Mouse (Mus musculus): ENCODE measurements at regions not wholly inside any gene's neighbourhood (a gene's known extent, or its start where the extent isn't known, plus 50 kb on each side); places are given as distances from the start of the nearest gene placed in this dataset.

DNA sequence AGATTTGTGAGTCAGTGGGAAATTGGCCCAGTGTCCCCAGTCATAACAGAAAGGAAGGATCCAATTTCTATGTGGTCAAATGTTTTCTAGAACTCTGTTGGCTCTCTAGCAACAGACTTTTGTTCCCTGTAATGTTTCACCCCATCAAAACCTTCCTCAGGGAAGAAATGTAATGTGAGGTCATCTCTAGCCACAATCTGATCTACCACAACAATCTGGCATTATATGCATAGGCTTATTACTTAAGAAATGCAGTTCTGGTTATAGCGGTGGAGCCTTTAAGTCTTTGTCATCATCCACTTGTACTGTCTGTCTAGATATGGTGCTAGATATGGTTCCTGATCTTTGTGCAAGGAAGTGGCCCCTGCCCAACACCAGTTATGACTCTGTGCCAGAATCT lies 178.4 kb upstream of the Pdzrn3 start:
- DNase-seq = no peak

DNA sequence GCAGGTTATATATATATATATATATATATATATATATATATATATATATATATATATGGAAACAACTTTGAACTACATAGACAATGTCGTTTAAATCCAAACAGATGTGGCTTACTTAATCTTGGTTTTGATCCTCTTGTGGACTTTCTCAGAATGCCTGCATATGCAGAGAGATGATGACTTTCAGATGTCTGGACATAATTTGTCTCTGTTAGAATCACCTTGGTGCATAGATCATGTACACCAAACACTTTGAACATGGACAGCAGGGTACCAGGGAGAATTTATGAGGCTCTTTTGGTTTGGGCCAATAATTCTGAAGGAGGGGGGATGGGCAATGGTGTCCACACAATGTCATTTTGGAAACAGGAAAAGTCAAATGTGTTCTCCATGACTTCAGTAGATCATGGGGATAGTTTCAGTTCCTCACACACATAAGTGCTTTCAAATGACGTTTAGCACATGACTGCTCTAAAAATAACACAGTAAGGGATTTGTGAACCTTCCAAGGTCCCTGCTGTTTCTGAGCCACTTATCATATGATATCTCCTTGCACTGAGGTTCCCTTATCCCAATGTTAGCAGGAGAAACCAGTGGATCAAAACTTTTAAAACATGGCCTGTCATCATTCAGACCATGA lies 177.4 kb upstream of the Pdzrn3 start:
- DNase-seq = no peak

DNA sequence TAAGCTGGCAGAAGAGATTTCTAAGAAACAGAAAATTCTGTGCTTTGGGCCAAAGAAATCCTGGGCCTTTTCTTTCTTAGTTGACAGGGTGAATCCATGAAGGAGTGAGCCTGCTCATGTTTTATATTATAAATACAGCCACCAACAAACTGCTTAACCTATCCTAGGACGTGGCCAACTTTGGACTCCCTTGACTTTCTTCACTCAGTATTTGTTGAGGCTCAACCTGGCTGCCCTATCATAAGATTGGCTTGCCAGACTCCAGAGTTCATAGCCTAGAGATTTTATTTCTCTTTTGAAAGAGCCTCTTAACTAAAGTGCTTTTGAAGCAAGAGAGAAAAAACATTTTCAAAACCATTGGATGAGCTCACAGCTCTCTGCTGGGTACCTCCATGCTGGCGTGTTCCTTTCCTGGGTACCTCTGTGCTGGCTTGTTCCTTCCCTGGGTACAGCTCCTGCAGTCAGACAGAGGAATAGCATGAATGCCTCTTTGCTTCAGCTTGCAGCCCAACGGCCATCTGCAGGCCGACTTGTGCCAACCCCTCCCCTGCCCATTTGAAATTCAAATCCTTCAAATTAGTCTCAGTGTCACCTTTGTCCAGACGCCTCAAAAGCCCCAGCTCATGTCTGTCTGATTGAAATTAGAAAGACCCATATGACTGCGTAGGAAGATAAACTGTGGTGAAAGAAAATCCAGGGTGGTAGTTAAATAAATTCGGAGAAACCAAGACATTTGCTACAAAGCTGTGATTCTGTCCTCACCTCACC lies 173.0 kb upstream of the Pdzrn3 start:
- peak; percentile 62 for DNase-seq

DNA sequence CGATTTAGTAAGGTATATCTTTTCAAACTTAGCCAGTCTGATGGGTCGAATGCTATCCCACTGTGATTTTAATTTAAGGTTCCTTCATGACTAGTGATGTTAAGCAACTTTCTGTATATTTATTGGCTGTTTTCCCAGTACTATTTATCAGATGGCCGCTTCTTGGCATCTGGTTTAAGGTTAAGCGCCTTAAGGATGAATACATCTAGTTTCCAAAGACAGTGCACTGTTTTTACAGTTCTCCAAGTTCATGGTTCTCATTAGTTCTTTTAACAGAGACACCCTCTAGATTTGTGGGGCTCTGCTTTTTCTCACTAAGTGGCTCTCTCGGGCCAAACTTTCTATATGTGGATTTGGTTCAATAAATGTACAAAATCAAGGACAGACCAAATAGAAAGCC lies 159.9 kb upstream of the Pdzrn3 start:
- DNase-seq = no peak

DNA sequence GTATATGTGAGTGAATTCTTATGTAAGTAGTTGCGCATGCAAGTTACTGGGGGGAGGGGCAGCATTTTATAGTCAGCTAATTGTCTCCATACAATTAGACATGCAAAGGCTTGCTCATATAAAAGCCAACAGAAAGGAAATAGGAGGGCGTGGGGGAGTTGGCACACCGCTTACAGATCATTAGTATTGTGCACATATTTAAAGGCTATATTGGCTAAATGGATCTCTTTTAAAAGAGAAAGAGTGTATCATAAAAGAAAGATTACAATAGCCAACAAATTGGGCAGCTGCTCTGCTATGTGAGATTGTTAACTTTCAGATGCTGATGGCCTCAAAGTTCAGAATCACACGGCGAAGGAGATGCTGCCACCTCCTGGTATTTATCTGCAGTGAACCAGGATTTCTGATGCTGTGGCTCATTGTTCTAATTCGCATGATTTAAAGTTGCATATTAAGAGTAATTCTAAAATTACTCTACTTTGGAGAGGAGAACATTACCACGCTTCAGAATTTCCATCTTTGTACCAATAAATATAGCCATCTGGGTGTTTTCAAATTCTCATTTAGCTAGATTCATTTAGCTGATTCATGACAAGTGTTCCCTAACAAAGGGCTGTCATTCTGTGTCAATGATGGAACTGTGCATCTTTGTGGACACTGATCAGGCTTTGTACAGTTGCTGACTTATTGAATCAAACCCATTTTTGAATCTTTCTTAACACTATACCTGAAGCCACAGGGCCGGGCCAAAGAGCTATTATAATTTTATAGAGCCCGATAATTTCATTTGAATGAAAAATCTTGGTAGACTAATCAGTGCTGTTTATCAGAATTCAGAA lies 156.7 kb upstream of the Pdzrn3 start:
- DNase-seq = peak; percentile 35

DNA sequence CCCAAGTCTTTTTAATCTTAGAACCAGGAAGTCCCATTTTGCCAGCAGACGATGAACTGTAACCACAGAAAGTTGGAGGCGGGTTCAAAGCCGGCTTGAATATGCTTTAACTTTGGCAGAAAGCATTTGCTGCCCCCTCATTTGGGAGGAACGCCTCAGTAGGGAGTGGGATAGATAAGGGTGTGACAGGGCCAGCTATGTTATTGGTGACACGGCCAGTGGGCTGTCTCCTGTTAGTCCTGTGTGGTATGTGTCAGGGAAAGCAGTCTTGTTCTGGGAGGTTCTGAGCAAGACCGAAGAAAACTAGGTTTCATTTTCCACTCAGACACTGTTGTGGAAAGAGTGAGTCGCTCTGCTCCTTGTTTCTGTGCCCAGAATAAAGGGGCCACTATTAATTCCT lies 154.7 kb upstream of the Pdzrn3 start:
- DNase-seq = no peak

DNA sequence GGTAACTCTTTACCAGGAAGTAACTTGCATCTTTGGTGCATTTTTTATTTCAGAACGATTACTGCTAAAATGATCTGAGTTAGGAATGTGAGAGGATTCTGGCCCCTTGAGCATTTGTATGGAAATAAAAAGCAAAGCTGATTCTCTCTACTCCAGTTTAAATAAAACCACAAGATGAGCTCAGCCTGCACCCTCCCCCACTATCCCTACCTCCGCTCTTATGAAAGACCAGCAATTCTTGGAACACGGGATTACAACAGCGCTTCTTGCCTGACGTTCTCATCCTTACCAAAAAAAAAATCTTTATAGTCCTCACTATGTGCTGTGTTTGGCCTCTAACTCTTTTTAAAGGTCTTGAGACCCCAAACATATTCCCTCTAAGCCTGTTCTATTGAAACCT lies 154.2 kb upstream of the Pdzrn3 start:
- DNase-seq = no peak

DNA sequence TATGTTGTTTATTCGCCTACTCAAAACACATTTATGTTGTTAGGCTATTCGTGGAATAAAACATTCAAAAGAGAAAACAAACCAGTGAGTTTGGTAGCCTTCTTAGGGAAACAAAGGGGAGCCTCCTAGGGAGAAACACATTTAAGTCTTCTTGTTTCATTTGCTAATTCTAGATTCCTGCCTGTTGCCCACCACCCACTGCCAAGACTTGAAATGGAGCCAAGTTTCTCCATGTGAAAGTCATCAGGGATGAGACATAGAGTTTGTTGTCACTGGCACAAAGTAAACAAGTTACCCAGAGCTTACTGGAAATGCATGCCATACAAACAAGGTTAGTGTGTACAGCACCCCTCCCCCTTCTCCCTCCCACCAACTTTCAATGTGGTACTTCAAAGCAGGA lies 147.4 kb upstream of the Pdzrn3 start:
- no peak for DNase-seq

DNA sequence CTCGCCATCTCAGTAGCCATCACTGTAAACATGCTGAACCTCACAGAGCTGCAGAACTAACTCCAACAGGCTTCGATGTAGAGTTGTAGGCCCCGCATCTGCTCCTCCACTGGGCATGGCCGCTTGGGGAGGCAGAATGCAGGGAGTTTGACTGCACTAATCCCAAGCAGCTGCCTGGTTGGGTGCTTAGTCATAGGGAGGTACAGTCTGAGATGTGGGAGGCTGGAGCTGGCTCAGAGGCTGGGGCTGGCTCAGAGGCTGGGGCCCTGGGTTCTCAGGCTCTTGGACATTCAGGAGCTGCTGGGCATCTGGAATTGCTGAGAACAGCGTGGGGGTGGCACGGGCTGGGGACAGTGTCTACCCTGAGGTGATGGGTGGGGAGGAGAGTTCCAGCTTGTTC lies 143.6 kb upstream of the Pdzrn3 start:
- DNase-seq = peak; percentile 14

DNA sequence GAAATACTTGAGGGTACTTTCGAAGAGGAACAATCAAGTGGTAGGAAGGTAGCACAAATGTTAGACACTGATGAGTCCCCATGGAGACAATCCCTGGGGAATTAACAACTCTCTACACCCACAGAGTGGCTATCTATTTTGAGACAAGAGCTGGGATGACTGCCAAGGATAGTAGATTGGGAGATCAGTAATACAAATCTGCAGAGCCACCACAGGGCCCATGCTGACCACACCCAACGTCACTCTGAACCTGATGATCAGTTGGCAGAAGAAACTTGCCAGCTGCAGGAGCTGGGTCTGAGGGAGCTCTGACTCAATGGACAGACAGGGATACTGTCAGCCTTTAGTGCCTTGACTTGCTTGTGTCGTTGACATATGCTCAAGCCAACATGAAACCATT lies 143.1 kb upstream of the Pdzrn3 start:
- DNase-seq = peak; percentile 22

DNA sequence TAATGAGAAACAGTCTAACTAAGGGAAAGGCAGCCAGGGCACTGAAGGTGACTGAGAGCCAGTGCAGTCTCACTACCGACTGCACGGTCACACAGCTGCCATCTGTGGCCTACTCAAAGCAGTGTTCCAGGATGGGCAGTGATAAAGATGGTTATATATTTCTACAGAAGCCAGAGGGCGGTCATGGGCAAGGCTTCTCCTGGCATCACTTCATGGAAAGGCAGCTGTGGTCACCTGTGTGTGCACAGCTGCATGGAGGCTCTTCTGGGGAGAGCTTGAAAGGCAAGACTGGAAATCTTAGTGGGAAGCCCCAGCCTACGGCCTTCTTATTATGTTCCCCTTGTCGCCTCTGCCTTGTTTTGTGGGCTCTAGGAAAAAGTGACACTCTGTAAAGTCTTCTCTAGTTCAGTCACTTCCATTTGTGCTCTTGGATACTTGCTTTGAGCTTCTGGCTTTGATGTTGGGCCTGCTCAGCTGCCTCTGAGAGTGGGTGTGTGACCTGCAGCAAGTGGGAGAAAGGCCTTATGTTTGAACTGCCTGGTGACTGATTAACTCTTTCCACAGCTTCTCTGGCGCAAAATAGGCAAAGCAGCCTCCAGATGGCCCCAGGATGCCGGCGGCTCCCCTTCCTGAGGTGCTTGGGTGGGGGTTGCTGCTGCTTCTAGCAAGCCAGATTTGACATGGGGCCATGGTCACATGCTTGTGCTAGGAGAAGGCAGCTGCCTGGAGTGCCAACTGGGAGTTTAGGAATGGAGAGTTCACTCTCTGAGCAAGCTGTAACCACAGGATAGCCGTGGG lies 141.4 kb upstream of the Pdzrn3 start:
- DNase-seq = no peak

DNA sequence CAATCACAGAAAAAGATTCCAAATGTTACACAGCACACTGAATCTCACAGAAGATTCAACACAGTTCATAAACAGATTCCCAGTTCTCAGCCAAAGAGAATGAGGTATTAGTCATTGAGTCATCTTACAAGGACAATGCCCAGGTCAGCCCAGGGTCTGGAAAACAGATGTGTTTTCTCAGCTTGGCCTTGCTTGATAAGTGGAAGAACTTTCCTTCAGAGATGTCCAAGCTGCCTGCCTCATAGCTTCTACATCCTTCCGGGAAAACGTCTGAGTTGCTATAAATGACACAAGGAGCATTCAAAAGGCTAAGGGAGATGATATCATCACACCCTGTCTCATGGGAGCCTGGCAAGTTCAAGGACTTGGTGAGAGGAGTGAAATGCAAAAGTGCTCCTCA lies 139.9 kb upstream of the Pdzrn3 start:
- no peak for DNase-seq

DNA sequence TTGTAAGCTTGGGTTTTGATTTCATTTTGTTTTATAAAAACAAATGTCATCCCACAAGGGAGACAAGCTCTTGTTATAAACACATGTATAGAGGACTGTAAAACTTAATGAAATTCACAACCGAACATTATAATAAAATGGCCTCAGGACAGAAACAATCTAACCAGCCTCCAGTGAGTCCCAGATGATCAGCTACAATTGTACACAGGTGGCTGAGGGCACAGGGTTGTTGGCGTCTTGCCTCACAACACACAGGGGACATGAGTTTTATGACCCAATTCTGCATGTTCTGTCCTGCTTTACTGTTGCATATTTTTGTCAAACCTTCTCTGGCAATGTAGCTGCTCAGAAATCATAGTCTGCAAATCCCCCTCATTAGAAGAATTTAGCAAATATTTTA lies 136.0 kb upstream of the Pdzrn3 start:
- no peak for DNase-seq

DNA sequence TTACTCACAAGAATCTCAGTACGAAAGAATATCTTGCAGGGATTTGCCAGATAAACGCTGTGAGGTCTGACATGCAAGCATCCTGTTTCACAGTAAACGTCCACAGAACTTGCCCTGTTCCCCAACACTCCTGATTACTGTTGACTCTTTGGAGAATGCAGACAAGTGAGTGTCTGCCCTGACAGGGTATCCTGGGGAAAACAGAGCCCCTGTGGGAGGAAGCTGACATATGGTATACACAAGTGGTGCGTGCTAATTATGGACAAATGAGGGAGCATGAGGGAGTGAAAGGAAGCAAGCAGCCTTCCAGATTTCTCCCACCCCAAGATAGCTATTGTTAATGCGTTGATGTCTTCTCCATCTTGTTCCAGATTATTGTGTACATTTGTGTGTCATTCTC lies 124.5 kb upstream of the Pdzrn3 start:
- peak; percentile 64 for DNase-seq

DNA sequence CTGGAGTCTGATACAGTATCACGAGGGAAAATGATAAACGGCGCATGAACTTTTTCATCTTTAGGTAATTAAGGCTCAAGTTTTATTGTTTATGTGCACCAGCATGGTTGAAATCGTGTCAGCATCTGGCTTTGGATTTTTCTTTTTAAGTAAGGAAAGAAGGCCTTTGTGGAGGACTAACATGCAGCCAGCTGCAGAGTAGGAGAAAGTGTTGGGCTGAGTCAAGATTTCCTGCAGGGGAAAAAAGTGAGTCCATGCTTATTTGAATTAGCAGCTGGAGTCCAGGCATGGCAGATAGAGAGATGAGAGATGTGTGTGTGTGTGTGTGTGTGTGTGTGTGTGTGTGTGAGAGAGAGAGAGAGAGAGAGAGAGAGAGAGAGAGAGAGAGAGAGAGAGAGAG lies 124.0 kb upstream of the Pdzrn3 start:
- DNase-seq = no peak

DNA sequence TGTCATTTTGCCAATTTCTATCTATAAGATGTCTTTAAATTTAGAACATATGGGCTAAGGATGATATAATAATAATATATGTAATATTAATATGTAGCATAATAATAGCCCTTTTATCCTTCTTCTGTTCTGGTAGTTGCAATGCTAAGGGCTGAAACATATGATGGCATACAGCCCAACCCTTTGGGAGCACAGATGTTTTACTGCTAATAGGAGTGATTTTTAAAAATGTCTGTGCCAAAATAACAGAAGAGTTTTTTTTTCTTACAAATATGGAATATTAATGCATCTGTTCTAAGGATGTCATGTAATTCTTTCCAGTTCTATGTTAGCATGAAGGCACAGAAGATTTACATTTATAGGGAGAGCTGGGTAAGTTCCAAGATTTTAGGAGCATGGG lies 122.5 kb upstream of the Pdzrn3 start:
- no peak for DNase-seq

DNA sequence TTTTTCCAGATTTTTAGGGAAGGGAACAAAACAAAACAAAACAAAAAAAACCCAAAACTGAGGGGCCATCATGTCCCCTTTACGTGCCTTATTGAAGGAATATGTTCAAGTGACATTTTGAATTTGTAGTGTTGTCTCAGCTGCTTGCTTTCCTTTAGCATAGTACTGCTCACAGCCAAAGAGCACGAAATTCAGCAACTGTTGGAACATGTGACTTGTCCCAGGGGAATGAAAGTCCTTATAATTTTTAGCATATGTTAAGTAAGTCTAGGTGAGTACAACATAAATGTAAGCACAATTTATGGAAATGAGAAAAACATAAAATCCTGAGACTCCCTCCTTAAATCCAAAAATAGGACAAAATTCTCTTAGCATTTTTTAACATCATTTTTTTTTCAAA lies 110.8 kb upstream of the Pdzrn3 start:
- DNase-seq = no peak

DNA sequence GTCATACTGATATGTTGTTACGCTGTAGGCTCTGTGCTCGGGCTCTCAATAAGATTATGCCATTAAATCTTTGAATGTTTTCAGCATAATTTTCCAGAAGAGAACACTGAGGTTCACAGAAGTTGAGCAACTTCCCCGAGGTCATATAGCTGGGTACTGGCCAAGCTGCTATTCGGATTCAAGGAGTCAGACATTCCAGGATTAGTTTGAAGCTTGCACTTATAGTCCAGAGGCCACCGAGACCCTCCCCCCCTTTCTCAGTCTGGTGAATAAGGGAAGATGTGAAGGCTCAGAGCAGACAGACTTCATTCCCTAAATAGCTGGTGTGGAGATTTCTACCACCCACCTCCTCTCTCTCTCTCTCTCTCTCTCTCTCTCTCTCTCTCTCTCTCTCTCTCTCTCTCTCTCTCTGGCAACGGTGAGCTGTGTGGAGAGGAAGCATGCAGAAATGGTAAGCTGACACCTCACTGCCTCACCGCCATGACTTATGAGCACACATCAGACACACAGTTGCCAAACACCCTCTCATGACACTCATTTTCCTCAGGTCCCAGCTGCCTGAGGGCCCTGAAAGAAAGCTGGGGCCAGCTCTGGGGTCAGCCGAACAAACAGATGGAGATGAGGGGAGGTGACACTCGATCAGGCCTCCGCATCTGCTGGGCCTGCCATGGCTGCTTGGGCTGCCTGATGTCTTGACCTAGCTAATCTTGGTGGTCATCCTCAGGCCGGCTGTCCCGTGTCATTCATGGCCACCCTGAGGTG lies 107.0 kb upstream of the Pdzrn3 start:
- no peak for DNase-seq

DNA sequence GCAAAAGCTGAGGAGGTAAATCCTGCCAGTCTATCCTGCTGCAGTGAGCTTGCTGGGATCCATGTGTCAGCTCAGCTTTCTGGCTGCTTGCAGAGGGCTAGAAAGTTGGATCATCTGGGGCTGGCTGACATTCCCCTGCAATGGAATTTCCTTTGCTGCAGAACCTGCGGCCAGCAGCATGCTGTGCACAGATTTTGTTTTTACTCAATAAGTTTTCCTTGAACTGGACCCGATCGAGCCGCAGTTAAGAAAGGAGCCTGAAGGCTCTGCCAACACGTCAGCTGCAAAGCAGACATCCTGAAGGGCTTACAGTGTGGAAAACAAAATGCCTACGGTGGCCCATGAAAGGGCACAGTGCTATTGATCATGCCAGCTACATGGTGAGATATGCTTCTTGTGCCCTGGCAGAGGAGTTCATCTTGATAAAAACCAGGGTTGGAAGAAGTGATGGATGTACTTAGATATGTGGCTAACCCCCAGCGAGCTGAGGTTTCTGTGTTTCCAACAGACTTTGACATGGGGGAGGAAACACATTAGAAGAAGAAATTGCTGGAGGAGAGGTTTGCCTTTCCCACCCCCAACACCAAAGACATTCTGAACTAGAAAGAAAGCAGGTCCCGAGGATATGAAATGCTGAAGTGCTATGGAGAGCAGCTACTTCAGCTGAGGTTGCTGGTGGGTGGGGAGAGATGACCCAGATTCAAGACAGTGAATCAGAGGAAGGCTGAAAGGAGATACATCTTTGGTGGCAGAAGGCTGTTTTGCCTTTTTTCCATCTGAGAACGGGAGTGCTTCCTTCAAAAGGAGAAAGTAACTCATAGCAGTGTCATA lies 105.2 kb upstream of the Pdzrn3 start:
- peak; percentile 36 for DNase-seq

DNA sequence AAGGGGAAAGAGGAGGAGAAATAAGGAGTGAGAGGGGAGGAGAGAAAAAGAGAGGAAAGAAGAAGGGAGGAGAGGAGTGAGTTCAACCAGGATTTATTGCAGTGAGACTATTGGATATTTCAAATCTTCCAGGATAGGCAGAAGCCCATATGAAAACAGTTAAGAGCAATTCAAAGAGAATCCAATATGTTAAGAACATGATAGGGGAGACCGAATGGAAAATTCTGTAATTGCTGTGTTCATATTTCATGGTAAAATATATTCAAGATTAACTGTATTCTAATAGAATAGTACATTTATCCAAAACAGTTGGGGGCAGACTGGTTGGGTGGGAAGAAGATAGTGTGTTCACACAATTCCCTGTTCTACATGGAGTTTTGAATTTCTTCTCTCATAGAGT lies 96.3 kb upstream of the Pdzrn3 start:
- DNase-seq = no peak

DNA sequence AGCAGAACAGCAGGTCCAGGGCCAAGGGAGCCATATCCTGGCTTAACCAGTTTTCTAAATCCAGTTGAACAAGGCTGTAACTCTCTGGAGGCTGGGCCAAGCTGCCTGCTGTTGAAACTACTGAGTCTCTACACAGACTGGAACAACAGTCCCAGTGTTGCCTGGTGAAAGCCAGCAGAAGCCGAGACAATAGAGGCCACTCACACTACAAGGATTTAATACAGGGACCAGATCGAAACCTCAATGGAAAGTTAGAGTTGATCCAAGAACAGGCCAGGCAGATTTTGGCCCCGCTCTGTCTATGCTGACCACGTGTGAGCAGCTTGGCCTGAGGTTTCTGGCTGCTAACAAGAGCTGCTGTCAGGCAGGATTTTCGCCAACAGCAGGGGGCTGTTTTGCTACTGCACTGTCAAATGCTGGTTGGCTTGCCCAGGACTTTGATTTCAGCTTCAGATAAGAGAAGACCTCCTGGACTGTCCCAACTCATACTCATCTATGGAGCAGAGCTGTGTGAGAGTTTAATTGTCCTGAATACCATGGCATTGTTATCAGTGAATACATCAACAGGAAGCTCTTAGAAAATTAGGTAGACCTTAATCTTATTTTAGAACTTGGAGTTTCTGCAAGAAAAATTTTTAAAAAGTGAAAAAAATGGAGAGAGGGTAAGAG lies 95.7 kb upstream of the Pdzrn3 start:
- DNase-seq = peak; percentile 31

All from right cerebral cortex, postnatal 25 days (tissue).